Mouse (Mus musculus): ENCODE measurements around the gene Pigo.

- TF ChIP-seq POLR2A (IDR thresholded peaks at IDR 0.05; ENCODE audit: extremely low read depth, insufficient read depth, low read length): no peak
- TF ChIP-seq CTCF (IDR thresholded peaks at IDR 0.05; ENCODE audit: extremely low read depth, insufficient read depth, low read length): no peak
These were observed 21.0 kb upstream of the Pigo start for GRCm38 (mm10) chr4:43046607-43047006.
